Mouse (Mus musculus): ENCODE data around the gene Rabepk. TPM values are rescaled to one million over a fixed set of nuclear protein-coding genes. Genes with fewer than 3 reads are reported as not detected.
"Not testable (repeated sequence)": the region's sequence is repeated elsewhere in the genome, so short reads cannot be mapped to it uniquely, and the experiment has no call there.

The Rabepk gene
- polyA plus RNA-seq, 1 experiment from 2014 or later, result 28.8 TPM

GRCm38 (mm10) chr2:34800371-34800770 lies 659 bp upstream of the Rabepk start:
- H3K9me3 ChIP-seq (ENCODE audit: control insufficient read depth, low read length), result no peaks in the 10 kb centered on the region
- no peak overlapping the region for H3K27ac ChIP-seq (ENCODE audit: low read depth, low read length)
- no peak overlapping the region for H3K4me3 ChIP-seq (ENCODE audit: low read depth, low read length)
- WGBS, result 79% methylated on average over 7 of the region's 7 CpGs
- no peak for ATAC-seq (ENCODE audit: low FRiP score)
- H3K4me1 ChIP-seq (ENCODE audit: control insufficient read depth, insufficient read depth, low read length), result peaks cover 11% of the 10 kb centered on the region
- no peak for DNase-seq (ENCODE audit: low spot score, missing footprints)
- H3K4me2 ChIP-seq, result peak overlapping the region; percentile 78
- H3K9ac ChIP-seq (ENCODE audit: low read length), result no peak overlapping the region
- no peaks in the 10 kb centered on the region for H3K36me3 ChIP-seq (ENCODE audit: control insufficient read depth, insufficient read depth, low read length)
- no peaks in the 10 kb centered on the region for H3K27me3 ChIP-seq (ENCODE audit: control insufficient read depth, insufficient read depth, low read length)

GRCm38 (mm10) chr2:34795426-34795825 lies 4.3 kb downstream of the Rabepk start:
- H3K9me3 ChIP-seq (ENCODE audit: control insufficient read depth, low read length), result no peaks in the 10 kb centered on the region
- no peak for ATAC-seq (ENCODE audit: low FRiP score)
- H3K27ac ChIP-seq (ENCODE audit: low read depth, low read length), result no peak overlapping the region
- 94% methylated on average over 7 of the region's 7 CpGs for WGBS
- H3K4me2 ChIP-seq, result no peak overlapping the region
- no peak overlapping the region for H3K9ac ChIP-seq (ENCODE audit: low read length)
- H3K27me3 ChIP-seq (ENCODE audit: control insufficient read depth, insufficient read depth, low read length), result no peaks in the 10 kb centered on the region
- H3K4me1 ChIP-seq (ENCODE audit: control insufficient read depth, insufficient read depth, low read length), result peaks cover 4% of the 10 kb centered on the region; the same call in 1 of the 2 replicates
- no peak overlapping the region for H3K4me3 ChIP-seq (ENCODE audit: low read depth, low read length)
- no peak for DNase-seq (ENCODE audit: low spot score, missing footprints)
- H3K36me3 ChIP-seq (ENCODE audit: control insufficient read depth, insufficient read depth, low read length), result no peaks in the 10 kb centered on the region; the same call in 1 of the 2 replicates

- H3K9ac ChIP-seq (ENCODE audit: low read length), result no peak overlapping the region
- no peaks in the 10 kb centered on the region for H3K27me3 ChIP-seq (ENCODE audit: control insufficient read depth, insufficient read depth, low read length)
- no peak overlapping the region for H3K4me3 ChIP-seq (ENCODE audit: low read depth, low read length)
- 96% methylated on average over 2 of the region's 2 CpGs for WGBS
- H3K9me3 ChIP-seq (ENCODE audit: control insufficient read depth, low read length), result no peaks in the 10 kb centered on the region
- peaks cover 2% of the 10 kb centered on the region; the same call in 1 of the 2 replicates for H3K36me3 ChIP-seq (ENCODE audit: control insufficient read depth, insufficient read depth, low read length)
- DNase-seq (ENCODE audit: low spot score, missing footprints) (no peak), ATAC-seq (ENCODE audit: low FRiP score) (no peak)
- no peak overlapping the region for H3K4me2 ChIP-seq
- H3K27ac ChIP-seq (ENCODE audit: low read depth, low read length), result no peak overlapping the region
- H3K4me1 ChIP-seq (ENCODE audit: control insufficient read depth, insufficient read depth, low read length), result peaks cover 4% of the 10 kb centered on the region; the same call in 1 of the 2 replicates
Measured at GRCm38 (mm10) chr2:34794511-34794910, 5.2 kb downstream of the Rabepk start.

DNA sequence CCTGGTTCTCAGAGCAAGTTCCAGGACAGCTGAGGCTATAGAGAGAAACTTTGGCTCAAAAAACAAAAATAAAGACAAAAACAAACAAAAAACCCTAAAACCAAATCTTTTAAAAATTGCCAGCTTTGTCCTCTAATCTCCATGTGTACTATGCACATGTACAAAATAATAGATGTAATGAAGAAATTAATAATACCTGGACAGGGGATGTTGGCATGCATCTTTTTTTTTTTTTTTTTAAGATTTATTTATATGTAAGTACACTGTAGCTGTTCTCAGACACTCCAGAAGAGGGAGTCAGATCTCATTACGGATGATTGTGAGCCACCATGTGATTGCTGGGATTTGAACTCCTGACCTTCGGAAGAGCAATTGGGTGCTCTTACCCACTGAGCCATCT lies 7.2 kb downstream of the Rabepk start:
- not testable (repeated sequence) for H3K4me2 ChIP-seq; H3K27ac ChIP-seq (ENCODE audit: low read depth, low read length); H3K27me3 ChIP-seq (ENCODE audit: control insufficient read depth, insufficient read depth, low read length); H3K4me3 ChIP-seq (ENCODE audit: low read depth, low read length); H3K36me3 ChIP-seq (ENCODE audit: control insufficient read depth, insufficient read depth, low read length); DNase-seq (ENCODE audit: low spot score, missing footprints); H3K9me3 ChIP-seq (ENCODE audit: control insufficient read depth, low read length); H3K9ac ChIP-seq (ENCODE audit: low read length); ATAC-seq (ENCODE audit: low FRiP score); H3K4me1 ChIP-seq (ENCODE audit: control insufficient read depth, insufficient read depth, low read length)
- WGBS, result 94% methylated on average over 2 of the region's 2 CpGs

GRCm38 (mm10) chr2:34790282-34790681 lies 9.4 kb downstream of the Rabepk start:
- ATAC-seq (ENCODE audit: low FRiP score) (no peak), DNase-seq (ENCODE audit: low spot score, missing footprints) (no peak)
- Histone ChIP-seq H3K4me2 (no peak overlapping the region), H3K4me3 (ENCODE audit: low read depth, low read length) (no peak overlapping the region), H3K9ac (ENCODE audit: low read length) (no peak overlapping the region), H3K9me3 (ENCODE audit: control insufficient read depth, low read length) (no peaks in the 10 kb centered on the region), H3K27me3 (ENCODE audit: control insufficient read depth, insufficient read depth, low read length) (no peaks in the 10 kb centered on the region), H3K36me3 (ENCODE audit: control insufficient read depth, insufficient read depth, low read length) (peaks cover 2% of the 10 kb centered on the region; the same call in 1 of the 2 replicates), H3K4me1 (ENCODE audit: control insufficient read depth, insufficient read depth, low read length) (no peaks in the 10 kb centered on the region), H3K27ac (ENCODE audit: low read depth, low read length) (no peak overlapping the region)
- 92% methylated on average over 8 of the region's 8 CpGs for WGBS

- Histone ChIP-seq H3K4me2 (no peak overlapping the region), H3K9ac (ENCODE audit: low read length) (no peak overlapping the region), H3K4me3 (ENCODE audit: low read depth, low read length) (no peak overlapping the region), H3K36me3 (ENCODE audit: control insufficient read depth, insufficient read depth, low read length) (peaks cover 9% of the 10 kb centered on the region; the same call in 1 of the 2 replicates), H3K9me3 (ENCODE audit: control insufficient read depth, low read length) (no peaks in the 10 kb centered on the region), H3K27ac (ENCODE audit: low read depth, low read length) (no peak overlapping the region), H3K4me1 (ENCODE audit: control insufficient read depth, insufficient read depth, low read length) (no peaks in the 10 kb centered on the region), H3K27me3 (ENCODE audit: control insufficient read depth, insufficient read depth, low read length) (no peaks in the 10 kb centered on the region)
- ATAC-seq (ENCODE audit: low FRiP score) (no peak), DNase-seq (ENCODE audit: low spot score, missing footprints) (no peak)
- 69% methylated on average over 2 of the region's 2 CpGs for WGBS
Measured at GRCm38 (mm10) chr2:34784085-34784484, 15.6 kb downstream of the Rabepk start.

GRCm38 (mm10) chr2:34783064-34784020 lies 16.4 kb downstream of the Rabepk start:
- no peaks in the 10 kb centered on the region for H3K4me1 ChIP-seq (ENCODE audit: control insufficient read depth, insufficient read depth, low read length)
- no peak overlapping the region for H3K9ac ChIP-seq (ENCODE audit: low read length)
- 91% methylated on average over 14 of the region's 14 CpGs for WGBS
- DNase-seq (ENCODE audit: low spot score, missing footprints) (no peak), ATAC-seq (ENCODE audit: low FRiP score) (no peak)
- no peaks in the 10 kb centered on the region for H3K27me3 ChIP-seq (ENCODE audit: control insufficient read depth, insufficient read depth, low read length)
- no peak overlapping the region for H3K4me2 ChIP-seq
- no peak overlapping the region; the same call in 1 of the 2 replicates for H3K27ac ChIP-seq (ENCODE audit: low read depth, low read length)
- H3K4me3 ChIP-seq (ENCODE audit: low read depth, low read length), result no peak overlapping the region
- H3K9me3 ChIP-seq (ENCODE audit: control insufficient read depth, low read length), result no peaks in the 10 kb centered on the region
- peaks cover 9% of the 10 kb centered on the region; the same call in 1 of the 2 replicates for H3K36me3 ChIP-seq (ENCODE audit: control insufficient read depth, insufficient read depth, low read length)

- Histone ChIP-seq H3K4me1 (ENCODE audit: control insufficient read depth, insufficient read depth, low read length) (peaks cover 31% of the 10 kb centered on the region), H3K36me3 (ENCODE audit: control insufficient read depth, insufficient read depth, low read length) (peaks cover 37% of the 10 kb centered on the region), H3K9ac (ENCODE audit: low read length) (no peak overlapping the region), H3K4me3 (ENCODE audit: low read depth, low read length) (no peak overlapping the region), H3K27ac (ENCODE audit: low read depth, low read length) (no peak overlapping the region), H3K4me2 (no peak overlapping the region), H3K27me3 (ENCODE audit: control insufficient read depth, insufficient read depth, low read length) (no peaks in the 10 kb centered on the region), H3K9me3 (ENCODE audit: control insufficient read depth, low read length) (no peaks in the 10 kb centered on the region)
- WGBS, result 70% methylated on average over 1 of the region's 1 CpGs
- ATAC-seq (ENCODE audit: low FRiP score), result no peak
- DNase-seq (ENCODE audit: low spot score, missing footprints), result no peak
Measured at GRCm38 (mm10) chr2:34777237-34777868, 22.4 kb downstream of the Rabepk start.

- Histone ChIP-seq H3K27me3 (ENCODE audit: control insufficient read depth, insufficient read depth, low read length) (no peaks in the 10 kb centered on the region), H3K4me2 (peak overlapping the region; percentile 62), H3K27ac (ENCODE audit: low read depth, low read length) (no peak overlapping the region), H3K36me3 (ENCODE audit: control insufficient read depth, insufficient read depth, low read length) (peaks cover 33% of the 10 kb centered on the region), H3K9me3 (ENCODE audit: control insufficient read depth, low read length) (no peaks in the 10 kb centered on the region), H3K4me3 (ENCODE audit: low read depth, low read length) (no peak overlapping the region), H3K4me1 (ENCODE audit: control insufficient read depth, insufficient read depth, low read length) (peaks cover 37% of the 10 kb centered on the region), H3K9ac (ENCODE audit: low read length) (no peak overlapping the region)
- WGBS, result 91% methylated on average over 6 of the region's 6 CpGs
- ATAC-seq (ENCODE audit: low FRiP score) (no peak), DNase-seq (ENCODE audit: low spot score, missing footprints) (no peak)
Measured at GRCm38 (mm10) chr2:34774493-34774892, 25.2 kb downstream of the Rabepk start.

All from midbrain, embryonic 11.5 days (tissue).